In the genomic region with DNA sequence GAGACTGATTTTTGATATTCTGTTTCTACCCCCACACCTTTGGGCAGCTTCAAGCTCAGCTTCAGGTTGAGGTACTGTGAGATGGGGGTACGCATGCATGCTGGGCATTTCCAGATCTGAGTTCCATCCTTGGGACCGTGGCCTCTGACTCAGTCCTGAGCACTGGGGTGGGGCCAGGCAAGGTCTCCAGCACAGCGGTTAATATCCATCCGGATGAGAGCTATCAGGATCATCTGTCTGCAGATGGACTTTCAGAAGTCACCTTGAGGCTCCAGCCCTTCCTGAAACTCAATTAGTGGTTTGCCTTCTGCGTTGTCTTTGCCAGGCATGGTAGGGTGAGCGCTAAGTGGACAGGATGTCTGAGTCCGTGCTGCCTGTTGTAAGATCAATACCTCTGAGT, we compare ENCODE assay signal across 26 mouse cellular contexts. TPM values are rescaled to one million over a fixed set of nuclear protein-coding genes. Genes with fewer than 3 reads are reported as not detected.
"Had no signal": no experiment of that assay in that cellular context is flagged by ENCODE, and none has a peak within 500 bp of the region (broad histone marks: within the 10 kb centered on the region; RNA-seq: fewer than 3 reads in every experiment).

No protein-coding gene starts in this region.

- H3K36me3 ChIP-seq: heart, embryonic 13.5 days; heart, embryonic 15.5 days; hindbrain, embryonic 10.5 days; hindbrain, embryonic 12.5 days; intestine, embryonic 15.5 days; limb, embryonic 10.5 days; limb, embryonic 12.5 days; liver, embryonic 13.5 days; liver, embryonic 15.5 days had no signal

- H3K4me3 ChIP-seq: heart, adult 2 months; heart, embryonic 13.5 days; heart, embryonic 15.5 days; hindbrain, embryonic 10.5 days; hindbrain, embryonic 12.5 days; intestine, embryonic 15.5 days; layer of hippocampus, adult 2 months; limb, embryonic 10.5 days; limb, embryonic 12.5 days; liver, embryonic 13.5 days; liver, embryonic 15.5 days had no signal

- ATAC-seq: hindbrain, embryonic 16.5 days; inflammation-experienced regulatory T-cells, adult 6 months; intestine, embryonic 15.5 days; intestine, postnatal 0 days had no signal

- H3K27ac ChIP-seq: heart, adult 2 months; heart, embryonic 13.5 days; heart, embryonic 15.5 days; hindbrain, embryonic 10.5 days; hindbrain, embryonic 12.5 days; hindbrain, embryonic 14.5 days; intestine, embryonic 15.5 days; layer of hippocampus, adult 2 months; limb, embryonic 10.5 days; limb, embryonic 12.5 days; liver, embryonic 13.5 days; liver, embryonic 15.5 days had no signal

- H3K27me3 ChIP-seq: heart, embryonic 13.5 days; heart, embryonic 15.5 days; hindbrain, embryonic 12.5 days; intestine, embryonic 15.5 days; limb, embryonic 12.5 days; liver, embryonic 13.5 days; liver, embryonic 15.5 days had no signal

- DNase-seq: gastrocnemius, postnatal 14 days; gastrocnemius, postnatal 36 days; heart, adult 11 months; heart, adult 2 months; heart, postnatal 4 days; kidney, adult 18-20 months; kidney, adult 8-10 months; kidney, postnatal 10 days; kidney, postnatal 25 days; kidney, postnatal 4 days; liver; liver, embryonic 13.5 days; lung, adult 18-20 months had no signal

- H3K4me1 ChIP-seq: hindbrain, embryonic 10.5 days; hindbrain, embryonic 12.5 days; intestine, embryonic 15.5 days; liver, embryonic 13.5 days; liver, embryonic 15.5 days had no signal

RNA-seq across cellular contexts. Expression of a gene that starts 41.8 kb away (rescaled TPM):
- polyA plus RNA-seq: inflammation-experienced regulatory T-cells, adult 6 months had no signal
